Comparison of ENCODE assay signal across 19 mouse cellular contexts in the genomic region with DNA sequence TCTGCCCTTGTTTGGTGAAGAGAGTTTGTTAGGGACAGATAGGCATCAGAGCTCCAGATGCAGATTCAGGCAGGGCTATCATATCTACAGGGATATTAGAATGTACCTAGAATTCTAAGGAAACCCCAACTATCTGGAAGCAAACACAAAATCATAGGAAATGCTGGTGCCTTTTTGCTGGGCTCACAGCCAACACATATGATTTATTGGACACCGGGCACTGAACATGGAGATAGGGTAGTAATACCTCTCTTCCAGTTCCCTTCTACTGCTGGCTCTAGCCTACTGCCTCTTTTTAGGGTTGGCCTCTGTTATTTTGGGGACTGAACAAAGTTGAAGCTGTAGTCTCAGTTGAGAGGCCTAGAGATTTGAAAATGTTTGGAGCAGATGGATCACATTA.
DNase-seq lines count a peak whose midpoint lies in the region; ATAC-seq lines count a peak whose summit lies in the region.
"Had no signal": no experiment of that assay in that cellular context is flagged by ENCODE, and none has a peak within 500 bp of the region (broad histone marks: within the 10 kb centered on the region; RNA-seq: fewer than 3 reads in every experiment).

No protein-coding gene starts in this region.

- peak; percentile 36 for DNase-seq in adrenal gland, adult 2 months
- peak; percentile 25 for DNase-seq in adrenal gland, adult 8-10 months
- DNase-seq in adrenal gland, postnatal 14 days: peak; percentile 10
- DNase-seq in adrenal gland, postnatal 36 days: peak; percentile 54 to 57
- no peak for DNase-seq in spleen, adult 18-20 months
- no peak for DNase-seq in spleen, postnatal 14 days (ENCODE audit: low spot score in 2 of 2)
- DNase-seq: cerebellum, adult 11 months; cerebellum, adult 18-20 months; cerebellum, adult 8-10 months; cerebellum, adult 9-11 months; cerebellum, postnatal 36 days had no signal

- no peaks in the 10 kb centered on the region for H3K9me3 ChIP-seq in kidney, embryonic 15.5 days (replicated peaks)
- H3K9me3 ChIP-seq: embryonic facial prominence, embryonic 13.5 days; embryonic facial prominence, embryonic 15.5 days; forebrain, embryonic 10.5 days; forebrain, embryonic 12.5 days had no signal

- 82% methylated on average over 1 of the region's 1 CpGs for WGBS in kidney, embryonic 15.5 days

- no peak for ATAC-seq in kidney, embryonic 15.5 days (replicated peaks; ENCODE audit: low FRiP score)
- ATAC-seq: forebrain, embryonic 14.5 days; forebrain, embryonic 16.5 days had no signal

- H3K27ac ChIP-seq in kidney, embryonic 15.5 days: no peak overlapping the region
- H3K27ac ChIP-seq: embryonic facial prominence, embryonic 13.5 days; embryonic facial prominence, embryonic 15.5 days; forebrain, embryonic 10.5 days; forebrain, embryonic 12.5 days had no signal

- H3K4me1 ChIP-seq in kidney, embryonic 15.5 days: no peaks in the 10 kb centered on the region
- H3K4me1 ChIP-seq: embryonic facial prominence, embryonic 13.5 days; embryonic facial prominence, embryonic 15.5 days; forebrain, embryonic 10.5 days; forebrain, embryonic 12.5 days had no signal

- no peak overlapping the region for H3K9ac ChIP-seq in kidney, embryonic 15.5 days
- H3K9ac ChIP-seq: embryonic facial prominence, embryonic 13.5 days; embryonic facial prominence, embryonic 15.5 days; forebrain, embryonic 12.5 days had no signal

- H3K4me3 ChIP-seq in kidney, embryonic 15.5 days (replicated peaks): no peak overlapping the region
- H3K4me3 ChIP-seq: embryonic facial prominence, embryonic 13.5 days; embryonic facial prominence, embryonic 15.5 days; erythroblast, embryonic 14.5 days; forebrain, embryonic 10.5 days; forebrain, embryonic 12.5 days had no signal

- no peak overlapping the region for H3K4me2 ChIP-seq in kidney, embryonic 15.5 days
- H3K4me2 ChIP-seq: embryonic facial prominence, embryonic 13.5 days; embryonic facial prominence, embryonic 15.5 days; forebrain, embryonic 12.5 days had no signal

- H3K27me3 ChIP-seq in kidney, embryonic 15.5 days: no peaks in the 10 kb centered on the region
- H3K27me3 ChIP-seq: embryonic facial prominence, embryonic 13.5 days; embryonic facial prominence, embryonic 15.5 days; forebrain, embryonic 12.5 days had no signal

- no peaks in the 10 kb centered on the region for H3K36me3 ChIP-seq in kidney, embryonic 15.5 days
- H3K36me3 ChIP-seq: embryonic facial prominence, embryonic 13.5 days; embryonic facial prominence, embryonic 15.5 days; forebrain, embryonic 10.5 days; forebrain, embryonic 12.5 days had no signal

Comparison
In these comparisons a context has a peak if more than half of its experiments do, and no peak if none do; other contexts are left out.
1. DNase-seq: peak in adrenal gland, adult 2 months (single experiment), adrenal gland, adult 8-10 months (single experiment), adrenal gland, postnatal 14 days (single experiment) and adrenal gland, postnatal 36 days (2 of 2); none in spleen, adult 18-20 months (0 of 2) and spleen, postnatal 14 days (0 of 2).